Mouse (Mus musculus): ENCODE measurements at regions not wholly inside any gene's neighbourhood (a gene's known extent, or its start where the extent isn't known, plus 50 kb on each side); places are given as distances from the start of the nearest gene placed in this dataset.

GRCm38 (mm10) chr19:28178114-28178513 lies 167.1 kb upstream of the Rfx3 start:
- no peak for TF ChIP-seq CTCF (conservative IDR thresholded peaks at IDR 0.05; ENCODE audit: insufficient read depth, insufficient read length, low read depth, low read length)
- no peak for TF ChIP-seq POLR2A (IDR thresholded peaks at IDR 0.05; ENCODE audit: low read depth, low read length)
